Mouse (Mus musculus) lung, embryonic 14.5 days (tissue): Measurements from ENCODE around the gene Prkn. TPM values are rescaled to one million over a fixed set of nuclear protein-coding genes. Genes with fewer than 3 reads are reported as not detected.

Experiments used
- ATAC-seq: fragments of 200-750 bp; cut with Nextera tagmentation; 2 replicates; pipeline ENCODE4 v1.8.0; 2017; ENCODE audit warnings: mild to moderate bottlenecking, moderate TSS enrichment, moderate library complexity; ENCODE audit not compliant: insufficient read depth
- DNase-seq: peaks from one replicate; pipeline ENCODE4 v3.0.0-alpha.2; 2015
- H3K27ac ChIP-seq: fragments of 300-500 bp; sonication (generic); 2 replicates; pipeline ENCODE4 v1.5.1; 2014; ENCODE audit warnings: low read depth, mild to moderate bottlenecking, moderate library complexity
- H3K27me3 ChIP-seq: fragments of 300-500 bp; sonication (generic); 2 replicates; pipeline ENCODE4 v1.6.1; 2014; ENCODE audit warnings: low read length, control low read depth; ENCODE audit not compliant: insufficient read depth
- H3K36me3 ChIP-seq: fragments of 300-500 bp; sonication (generic); 2 replicates; pipeline ENCODE4 v1.6.1; 2014; ENCODE audit warnings: control low read depth; ENCODE audit not compliant: insufficient read depth
- H3K4me1 ChIP-seq: fragments of 300-500 bp; sonication (generic); 2 replicates; pipeline ENCODE4 v1.6.1; 2014; ENCODE audit warnings: antibody characterized with exemption, control low read depth; ENCODE audit not compliant: insufficient read depth
- H3K4me2 ChIP-seq: fragments of 300-500 bp; sonication (generic); 2 replicates; pipeline ENCODE4 v1.6.1; 2014; ENCODE audit warnings: mild to moderate bottlenecking
- H3K4me3 ChIP-seq: fragments of 300-500 bp; sonication (generic); 2 replicates; pipeline ENCODE4 v1.5.1; 2014; ENCODE audit warnings: low read depth, low read length
- H3K9ac ChIP-seq: fragments of 300-500 bp; sonication (generic); 2 replicates; pipeline ENCODE4 v1.6.1; 2014
- H3K9me3 ChIP-seq: fragments of 300-500 bp; sonication (generic); 2 replicates; pipeline ENCODE4 v1.6.1; 2016; ENCODE audit warnings: low read depth, low read length, control low read depth
- CTCF ChIP-seq: IDR thresholded peaks from 2 replicates; pipeline ENCODE4 v1.5.1; 2016; ENCODE audit warnings: antibody characterized with exemption, low read depth
- WGBS: fragments of 180-500 bp; shearing (Covaris S2); extraction: QIAGEN DNeasy Blood & Tissue Kit; methylation state at CpG from one replicate; pipeline ENCODE4 v1.1.7; 2014; 5-methylcytosine and 5-hydroxymethylcytosine counted together
- polyA plus RNA-seq: library from polyadenylated mRNA; unstranded; fragments of >200 nt; fragmentation: Nextera tagmentation; extraction: Ambion mirVana; gene quantifications from 2 replicates; pipeline ENCODE4 v1.2.1, GENCODE M21; 2014

The Prkn gene
- polyA plus RNA-seq, 1 experiment from 2014 or later, result 1.0 TPM

DNA sequence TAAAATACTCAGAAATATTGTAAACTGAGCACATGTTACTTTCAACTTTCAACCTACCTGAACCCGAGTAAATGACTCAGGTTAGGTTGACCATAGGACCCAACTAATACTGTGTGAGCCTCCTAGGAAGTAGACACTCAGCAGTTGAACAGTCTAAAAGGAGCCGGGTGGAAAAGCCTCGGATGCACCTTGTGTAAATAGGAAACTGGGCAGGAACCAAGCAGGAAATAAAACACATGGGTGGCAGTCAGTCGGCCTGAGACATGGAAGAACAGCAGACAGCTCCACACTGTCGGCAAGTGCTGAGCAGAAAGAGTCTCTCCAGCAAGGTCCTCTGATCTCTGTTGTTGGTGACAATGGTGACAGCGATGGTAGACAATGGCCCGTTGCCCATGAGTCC, 676.0 kb downstream of the Prkn start:
- peak; percentile 7 for DNase-seq
- no peak overlapping the region for H3K4me2 ChIP-seq
- H3K4me3 ChIP-seq, result no peak overlapping the region
- H3K4me1 ChIP-seq, result no peaks in the 10 kb centered on the region
- H3K27ac ChIP-seq, result no peak overlapping the region
- no peaks in the 10 kb centered on the region for H3K9me3 ChIP-seq
- 76% methylated on average over 7 of the region's 7 CpGs for WGBS
- no peak for ATAC-seq
- TF ChIP-seq CTCF, result no peak
- no peaks in the 10 kb centered on the region for H3K36me3 ChIP-seq
- no peaks in the 10 kb centered on the region for H3K27me3 ChIP-seq
- H3K9ac ChIP-seq, result no peak overlapping the region

DNA sequence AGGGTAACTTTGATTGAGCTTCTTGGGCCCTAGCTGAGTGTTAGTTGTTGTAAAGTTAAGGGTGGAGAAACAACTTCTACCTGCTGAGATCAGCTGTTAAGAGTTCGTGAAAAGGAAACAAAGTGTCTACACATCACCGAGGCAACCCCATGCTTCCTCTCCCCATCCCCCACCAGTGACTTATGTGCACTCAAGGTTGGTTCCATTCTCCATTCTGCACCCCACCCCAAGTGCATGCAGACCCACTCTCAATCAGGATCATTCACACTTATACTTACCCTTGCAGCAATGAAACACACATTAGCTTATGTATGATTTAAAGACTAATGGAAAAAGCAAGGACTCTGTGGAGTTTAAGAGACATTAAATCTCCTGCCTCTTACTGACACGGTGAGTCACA, 691.9 kb downstream of the Prkn start:
- Histone ChIP-seq H3K27me3 (no peaks in the 10 kb centered on the region), H3K4me2 (no peak overlapping the region), H3K36me3 (no peaks in the 10 kb centered on the region), H3K4me3 (no peak overlapping the region), H3K4me1 (no peaks in the 10 kb centered on the region), H3K9ac (no peak overlapping the region), H3K27ac (no peak overlapping the region), H3K9me3 (no peaks in the 10 kb centered on the region)
- no peak for TF ChIP-seq CTCF
- no peak for ATAC-seq
- 50% methylated on average over 3 of the region's 3 CpGs for WGBS
- DNase-seq, result no peak

GRCm38 (mm10) chr17:11532748-11533147, 692.6 kb downstream of the Prkn start:
- H3K9ac ChIP-seq, result no peak overlapping the region
- no peak overlapping the region for H3K27ac ChIP-seq
- H3K9me3 ChIP-seq, result no peaks in the 10 kb centered on the region
- no peak for DNase-seq
- TF ChIP-seq CTCF, result no peak
- H3K36me3 ChIP-seq, result no peaks in the 10 kb centered on the region
- H3K4me2 ChIP-seq, result no peak overlapping the region
- WGBS, result 63% methylated on average over 2 of the region's 2 CpGs
- no peaks in the 10 kb centered on the region for H3K4me1 ChIP-seq
- no peak overlapping the region for H3K4me3 ChIP-seq
- ATAC-seq, result no peak
- H3K27me3 ChIP-seq, result no peaks in the 10 kb centered on the region

GRCm38 (mm10) chr17:11533835-11534234, 693.7 kb downstream of the Prkn start:
- 77% methylated on average over 1 of the region's 1 CpGs for WGBS
- no peak for ATAC-seq
- no peak overlapping the region for H3K4me2 ChIP-seq

DNA sequence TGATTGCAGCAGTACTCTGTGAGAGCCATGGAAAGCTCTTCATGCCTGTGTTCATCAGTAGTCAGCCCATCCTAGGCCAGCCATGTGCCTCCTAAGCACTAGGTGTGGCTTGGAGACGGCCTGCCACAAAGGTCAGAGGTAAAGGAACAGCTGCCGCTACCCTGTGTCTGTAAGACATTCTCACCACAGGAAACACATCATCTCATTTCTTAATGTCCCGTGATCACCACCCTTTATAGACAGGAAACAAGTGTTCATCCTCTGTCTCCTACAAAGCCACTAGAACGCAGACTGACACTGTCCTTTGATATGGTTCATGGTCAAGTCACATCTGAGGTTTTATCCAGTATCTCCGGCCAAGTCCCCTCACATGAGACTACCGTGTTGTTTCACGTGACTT, 698.6 kb downstream of the Prkn start:
- Histone ChIP-seq H3K36me3 (no peaks in the 10 kb centered on the region), H3K9ac (no peak overlapping the region), H3K4me3 (no peak overlapping the region), H3K4me1 (no peaks in the 10 kb centered on the region), H3K4me2 (no peak overlapping the region), H3K27me3 (no peaks in the 10 kb centered on the region), H3K9me3 (no peaks in the 10 kb centered on the region), H3K27ac (no peak overlapping the region)
- no peak for ATAC-seq
- no peak for DNase-seq
- 82% methylated on average over 7 of the region's 7 CpGs for WGBS
- no peak for TF ChIP-seq CTCF

More at GRCm38 (mm10) chr17:11533835-11534234, 693.7 kb downstream of the Prkn start:
- Histone ChIP-seq H3K27me3 (no peaks in the 10 kb centered on the region), H3K4me1 (no peaks in the 10 kb centered on the region), H3K36me3 (no peaks in the 10 kb centered on the region), H3K9ac (no peak overlapping the region), H3K4me3 (no peak overlapping the region), H3K27ac (no peak overlapping the region), H3K9me3 (no peaks in the 10 kb centered on the region)
- no peak for DNase-seq
- TF ChIP-seq CTCF, result no peak

DNA sequence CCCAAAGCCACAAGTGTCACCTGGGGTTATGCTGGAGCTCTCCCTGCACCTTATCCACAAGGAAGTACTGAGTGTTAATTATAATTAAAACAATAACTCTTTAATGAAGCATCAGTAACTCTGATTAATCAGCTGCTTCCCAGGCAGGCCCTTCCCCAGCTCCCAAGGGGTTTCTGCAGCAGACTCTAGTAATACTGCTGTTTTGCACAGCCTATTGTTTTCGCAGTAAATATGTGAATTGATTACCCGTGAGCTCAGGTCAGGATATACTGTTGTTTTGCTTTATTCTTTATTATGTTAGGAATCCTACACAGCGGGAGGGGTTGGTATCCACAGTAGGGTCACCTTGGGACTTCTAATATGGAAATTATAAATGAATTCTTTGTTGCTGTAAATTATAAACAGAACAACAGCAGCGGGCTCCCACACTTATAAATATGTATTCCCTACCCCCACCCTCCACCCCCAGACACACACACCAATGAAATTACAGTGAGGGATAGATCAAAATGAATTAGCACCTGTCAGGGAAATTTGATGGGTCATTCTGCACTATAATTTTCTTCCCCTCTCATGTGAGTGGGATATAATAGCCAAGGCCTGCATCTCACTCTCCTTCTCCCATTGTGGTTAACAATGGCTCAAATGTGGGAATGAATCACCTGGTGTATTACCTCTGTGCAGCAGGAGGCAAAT, 701.9 kb downstream of the Prkn start:
- Histone ChIP-seq H3K9me3 (no peaks in the 10 kb centered on the region), H3K4me2 (no peak overlapping the region), H3K9ac (no peak overlapping the region), H3K27ac (no peak overlapping the region), H3K27me3 (no peaks in the 10 kb centered on the region), H3K36me3 (no peaks in the 10 kb centered on the region), H3K4me3 (no peak overlapping the region), H3K4me1 (no peaks in the 10 kb centered on the region)
- DNase-seq (no peak), ATAC-seq (no peak)
- TF ChIP-seq CTCF, result no peak
- 72% methylated on average over 4 of the region's 4 CpGs for WGBS

GRCm38 (mm10) chr17:11550562-11550961, 710.4 kb downstream of the Prkn start:
- DNase-seq (no peak), ATAC-seq (no peak)
- Histone ChIP-seq H3K27ac (no peak overlapping the region), H3K36me3 (no peaks in the 10 kb centered on the region), H3K4me1 (no peaks in the 10 kb centered on the region), H3K4me3 (no peak overlapping the region), H3K4me2 (no peak overlapping the region), H3K27me3 (no peaks in the 10 kb centered on the region), H3K9ac (no peak overlapping the region), H3K9me3 (no peaks in the 10 kb centered on the region)
- 78% methylated on average over 5 of the region's 5 CpGs for WGBS
- TF ChIP-seq CTCF, result no peak
